Mouse (Mus musculus) frontal cortex, postnatal 14 days (tissue): ENCODE data around the gene Mylip.
A peak's percentile ranks its signal among the peaks of the same experiment; 100 is the strongest.

Experiments
- DNase-seq, 2 experiments: peaks; one replicate each; pipeline ENCODE4 v3.0.0; 2022; ENCODE audit warnings: low spot score in 2 of 2

The Mylip gene

GRCm38 (mm10) chr13:45389448-45390311, at the start of gene Mylip:
TSS of gene Mylip (plus strand) at chr13:45389742.
- peak; percentile 96 to 99 for DNase-seq

- no peak for DNase-seq
These were observed 47.6 kb upstream of the Mylip start for GRCm38 (mm10) chr13:45341991-45342390.

GRCm38 (mm10) chr13:45343541-45343940, 46.0 kb upstream of the Mylip start:
- DNase-seq = no peak

GRCm38 (mm10) chr13:45343966-45344365, 45.6 kb upstream of the Mylip start:
- DNase-seq = no peak

- DNase-seq = no peak
These were observed 43.9 kb upstream of the Mylip start for GRCm38 (mm10) chr13:45345471-45346159.

GRCm38 (mm10) chr13:45351483-45351882, 38.1 kb upstream of the Mylip start:
- no peak for DNase-seq

- DNase-seq = no peak
These were observed 34.7 kb upstream of the Mylip start for GRCm38 (mm10) chr13:45354824-45355223.

- DNase-seq = no peak
These were observed 31.3 kb upstream of the Mylip start for GRCm38 (mm10) chr13:45358208-45358607.

GRCm38 (mm10) chr13:45358676-45359323, 30.7 kb upstream of the Mylip start:
- no peak for DNase-seq

- DNase-seq = no peak
These were observed 23.8 kb upstream of the Mylip start for GRCm38 (mm10) chr13:45365788-45366187.

GRCm38 (mm10) chr13:45371673-45372072, 17.9 kb upstream of the Mylip start:
- no peak for DNase-seq

- no peak for DNase-seq
These were observed 17.1 kb upstream of the Mylip start for GRCm38 (mm10) chr13:45372456-45372855.

GRCm38 (mm10) chr13:45374846-45375245, 14.7 kb upstream of the Mylip start:
- no peak for DNase-seq

GRCm38 (mm10) chr13:45382208-45382607, 7.3 kb upstream of the Mylip start:
- DNase-seq = no peak

- no peak for DNase-seq
These were observed 4.9 kb upstream of the Mylip start for GRCm38 (mm10) chr13:45384636-45385035.

GRCm38 (mm10) chr13:45385521-45385920, 4.0 kb upstream of the Mylip start:
- no peak for DNase-seq

GRCm38 (mm10) chr13:45386253-45386652, 3.3 kb upstream of the Mylip start:
- DNase-seq = no peak

GRCm38 (mm10) chr13:45387231-45387630, 2.3 kb upstream of the Mylip start:
- DNase-seq = no peak

- DNase-seq = no peak
These were observed 1.2 kb upstream of the Mylip start for GRCm38 (mm10) chr13:45388254-45388805.

GRCm38 (mm10) chr13:45388889-45389288, 653 bp upstream of the Mylip start:
- no peak for DNase-seq

GRCm38 (mm10) chr13:45390312-45390961, 895 bp downstream of the Mylip start:
- DNase-seq = no peak
